Mouse (Mus musculus) cerebellum, adult 2 months (tissue): Measurements from ENCODE around the gene Bcap31. TPM values are rescaled to one million over a fixed set of nuclear protein-coding genes. Genes with fewer than 3 reads are reported as not detected.

Experiments used
- DNase-seq, 2 experiments: peaks; one replicate each; pipeline ENCODE4 v3.0.0; 2021
- H3K27ac ChIP-seq: fragments of 200-500 bp; 2 replicates; pipeline ENCODE4 v1.5.1; 2012; ENCODE audit warnings: low read length, control low read depth, inconsistent platforms; ENCODE audit not compliant: insufficient read depth
- H3K27me3 ChIP-seq: fragments of 200-500 bp; 2 replicates; pipeline ENCODE4 v1.6.1; 2012; ENCODE audit warnings: inconsistent platforms, mild to moderate bottlenecking, low read length, moderate library complexity; ENCODE audit not compliant: control insufficient read depth, insufficient read depth
- H3K4me1 ChIP-seq: fragments of 200-500 bp; 2 replicates; pipeline ENCODE4 v1.6.1; 2011; ENCODE audit warnings: low read length; ENCODE audit not compliant: control insufficient read depth, insufficient read depth
- H3K4me3 ChIP-seq: fragments of 200-500 bp; replicated peaks from 2 replicates; pipeline ENCODE3; 2011; ENCODE audit warnings: mild to moderate bottlenecking, low read depth, low read length, control low read depth; ENCODE audit not compliant: insufficient read depth
- CTCF ChIP-seq: fragments of 200-500 bp; IDR thresholded peaks from 2 replicates; pipeline ENCODE4 v1.5.1; 2011; ENCODE audit warnings: low read depth, mild to moderate bottlenecking, control low read depth, low read length, moderate library complexity, borderline replicate concordance; ENCODE audit not compliant: insufficient read depth
- POLR2A ChIP-seq: fragments of 200-500 bp; IDR thresholded peaks from 2 replicates; pipeline ENCODE4 v1.6.1; 2011; ENCODE audit warnings: low read length, control low read depth, borderline replicate concordance; ENCODE audit not compliant: insufficient read depth
- WGBS: fragments of 180-500 bp; shearing (Covaris S2); methylation state at CpG from one replicate; pipeline ENCODE4 v1.1.7; 2018; 5-methylcytosine and 5-hydroxymethylcytosine counted together
- polyA plus RNA-seq: library from polyadenylated mRNA; depleted of rRNA; stranded (reverse); fragments of >200 nt; gene quantifications from 2 replicates; pipeline ENCODE4 v1.2.3, GENCODE M21; 2012

The Bcap31 gene
- polyA plus RNA-seq, 1 experiment = 127 TPM

- Histone ChIP-seq H3K4me1 (peaks cover 4% of the 10 kb centered on the region; the same call in 1 of the 2 replicates), H3K4me3 (peak overlapping the region; percentile 61), H3K27me3 (no peaks in the 10 kb centered on the region), H3K27ac (peak overlapping the region; percentile 7; the same call in 1 of the 2 replicates)
- 5% methylated on average over 19 of the region's 21 CpGs for WGBS
- peak; percentile 35 to 52 for DNase-seq
- TF ChIP-seq POLR2A (no peak), CTCF (peak; percentile 10; the same call in 1 of the 2 replicates)
Measured at GRCm38 (mm10) chrX:73715476-73716108, 383 bp downstream of the Bcap31 start.

DNA sequence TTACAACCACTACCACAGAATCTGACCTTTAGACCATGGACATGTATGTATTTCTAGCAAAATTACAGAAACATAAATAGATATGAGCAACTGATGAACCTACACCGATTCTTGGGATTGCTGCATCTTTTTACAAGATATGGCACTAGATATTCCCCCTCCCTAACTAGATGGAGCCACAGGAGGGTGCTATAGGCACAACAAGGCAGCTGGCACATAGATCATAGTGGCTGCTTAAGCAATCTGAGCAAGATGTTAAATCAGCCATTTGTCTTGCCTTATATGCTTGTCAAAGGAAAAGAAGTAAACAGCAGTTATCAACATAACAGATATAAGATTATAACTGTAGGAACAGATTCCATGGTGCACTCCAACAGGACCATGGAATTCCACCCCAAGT, 15.5 kb downstream of the Bcap31 start:
- Histone ChIP-seq H3K4me3 (no peak overlapping the region), H3K4me1 (no peaks in the 10 kb centered on the region), H3K27ac (no peak overlapping the region), H3K27me3 (no peaks in the 10 kb centered on the region)
- DNase-seq = no peak
- TF ChIP-seq CTCF = peak; percentile 21; the same call in 1 of the 2 replicates
- TF ChIP-seq POLR2A = no peak
- WGBS = 58% methylated on average over 1 of the region's 1 CpGs

GRCm38 (mm10) chrX:73690917-73691629, 24.9 kb downstream of the Bcap31 start:
- peak; percentile 57 to 64 for DNase-seq
- no peaks in the 10 kb centered on the region; the same call in 1 of the 2 replicates for H3K4me1 ChIP-seq
- H3K27me3 ChIP-seq = no peaks in the 10 kb centered on the region
- H3K4me3 ChIP-seq = no peak overlapping the region
- H3K27ac ChIP-seq = no peak overlapping the region
- WGBS = 25% methylated on average over 5 of the region's 5 CpGs
- TF ChIP-seq POLR2A = no peak
- TF ChIP-seq CTCF = peak; percentile 76

DNA sequence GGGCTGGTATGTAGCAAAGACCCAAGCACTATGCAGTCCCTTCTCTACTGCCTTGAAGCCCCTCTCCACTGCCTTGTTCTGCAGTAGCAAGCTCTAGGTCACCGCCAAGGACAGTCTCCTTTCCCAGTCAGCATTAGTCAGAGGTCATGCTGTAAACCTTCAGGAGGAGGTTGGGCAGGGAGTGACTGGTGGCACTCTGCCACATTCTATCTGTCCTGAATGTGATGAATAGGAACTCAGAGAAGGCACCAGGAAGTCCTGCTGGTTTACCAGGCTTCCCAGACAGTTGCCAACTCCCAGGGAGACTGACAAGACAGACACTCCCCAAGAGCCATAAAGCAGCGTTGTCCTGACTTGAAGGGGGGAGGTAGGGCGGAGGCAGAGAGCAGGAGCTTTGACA, 30.3 kb downstream of the Bcap31 start:
- WGBS = 4% methylated on average over 3 of the region's 3 CpGs
- peak; percentile 48 to 69 for DNase-seq
- Histone ChIP-seq H3K27ac (peak overlapping the region; percentile 64; the same call in 1 of the 2 replicates), H3K4me3 (no peak overlapping the region), H3K27me3 (no peaks in the 10 kb centered on the region), H3K4me1 (peaks cover 7% of the 10 kb centered on the region)
- no peak for TF ChIP-seq POLR2A
- no peak for TF ChIP-seq CTCF

GRCm38 (mm10) chrX:73684978-73685377, 31.0 kb downstream of the Bcap31 start:
- no peak for DNase-seq
- H3K27me3 ChIP-seq = no peaks in the 10 kb centered on the region
- no peak for TF ChIP-seq POLR2A
- no peak for TF ChIP-seq CTCF
- H3K4me1 ChIP-seq = peaks cover 7% of the 10 kb centered on the region
- peak overlapping the region; percentile 64 for H3K27ac ChIP-seq
- H3K4me3 ChIP-seq = no peak overlapping the region

DNA sequence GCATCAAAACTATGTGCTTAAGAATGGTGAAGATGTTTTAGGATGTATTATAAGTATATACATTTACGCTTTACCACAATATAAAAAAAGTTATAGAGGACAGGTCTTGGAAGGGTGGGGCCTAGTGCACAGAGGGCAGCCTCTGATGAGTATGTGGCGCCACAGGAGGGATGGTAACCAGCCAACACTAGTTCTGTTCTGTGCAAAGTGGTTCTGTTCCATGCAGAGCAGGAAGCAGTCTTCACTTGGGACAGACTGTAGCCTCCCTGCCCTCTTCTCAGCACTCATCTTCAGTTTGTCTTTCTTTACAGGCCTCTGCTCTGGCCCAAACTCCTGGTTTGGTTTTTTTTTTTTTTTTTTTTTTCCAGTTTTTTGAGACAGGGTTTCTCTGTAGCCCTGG, 31.8 kb downstream of the Bcap31 start:
- TF ChIP-seq POLR2A (no peak), CTCF (no peak)
- no peak overlapping the region for H3K27ac ChIP-seq
- H3K27me3 ChIP-seq = no peaks in the 10 kb centered on the region
- 79% methylated on average over 2 of the region's 2 CpGs for WGBS
- H3K4me1 ChIP-seq = peaks cover 7% of the 10 kb centered on the region
- DNase-seq = no peak
- no peak overlapping the region for H3K4me3 ChIP-seq

DNA sequence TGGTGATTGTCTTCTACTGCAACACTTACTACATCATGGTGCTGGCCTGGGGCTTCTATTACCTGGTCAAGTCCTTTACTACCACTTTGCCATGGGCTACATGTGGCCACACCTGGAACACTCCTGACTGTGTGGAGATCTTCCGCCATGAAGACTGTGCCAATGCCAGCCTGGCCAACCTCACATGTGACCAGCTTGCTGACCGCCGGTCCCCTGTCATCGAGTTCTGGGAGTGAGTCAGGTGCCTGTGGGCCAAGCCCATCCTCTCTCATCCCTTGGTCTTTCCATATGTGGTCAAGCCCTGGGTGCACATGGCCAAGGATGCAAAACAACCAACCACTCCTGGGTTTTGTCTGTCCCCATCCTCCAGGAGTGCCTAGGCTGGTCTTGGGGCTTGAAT, 39.3 kb downstream of the Bcap31 start:
- no peak overlapping the region for H3K27ac ChIP-seq
- no peak overlapping the region for H3K4me3 ChIP-seq
- no peak for TF ChIP-seq CTCF
- no peak for TF ChIP-seq POLR2A
- WGBS = 40% methylated on average over 4 of the region's 4 CpGs
- H3K4me1 ChIP-seq = peaks cover 5% of the 10 kb centered on the region
- DNase-seq = no peak
- no peaks in the 10 kb centered on the region for H3K27me3 ChIP-seq

GRCm38 (mm10) chrX:73675231-73675630, 40.7 kb downstream of the Bcap31 start:
- TF ChIP-seq CTCF = no peak
- no peak for TF ChIP-seq POLR2A
- DNase-seq = no peak
- Histone ChIP-seq H3K27me3 (no peaks in the 10 kb centered on the region), H3K4me1 (peaks cover 5% of the 10 kb centered on the region), H3K4me3 (peak overlapping the region; percentile 82), H3K27ac (0 out of 2 replicates have a peak overlapping the region, but pooled peaks have one; percentile 39)
- WGBS = 21% methylated on average over 2 of the region's 2 CpGs
